Mouse (Mus musculus): ENCODE data around the gene Arhgef6.

Arhgef6 gene

DNA sequence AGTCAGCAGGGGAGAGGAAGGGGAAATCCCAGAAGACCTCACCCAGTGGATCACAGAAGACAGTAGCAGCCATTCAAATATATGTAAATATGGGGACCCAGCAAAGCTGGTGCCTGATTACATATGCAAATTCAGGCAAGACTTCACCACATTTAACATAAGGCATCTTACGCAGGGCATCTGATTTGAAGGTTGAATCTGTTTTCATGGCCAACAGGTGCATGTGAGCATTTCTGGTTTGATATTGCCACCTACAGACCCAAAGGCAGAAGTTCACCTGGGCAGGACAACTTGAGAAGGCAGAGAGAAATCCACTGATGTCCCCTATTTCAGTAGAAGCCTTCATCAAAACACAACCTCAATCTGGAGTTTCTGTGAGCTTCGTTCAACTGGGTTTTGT lies 77.8 kb downstream of the Arhgef6 start:
- H3K27me3 ChIP-seq (ENCODE audit: control insufficient read depth, insufficient read depth, low read length, poor library complexity, severe bottlenecking): no peaks in the 10 kb centered on the region
- H3K36me3 ChIP-seq (ENCODE audit: control insufficient read depth, insufficient read depth, low read length, poor library complexity, severe bottlenecking): no peaks in the 10 kb centered on the region
- peak; percentile 62 for DNase-seq (ENCODE audit: low read depth, low spot score)

DNA sequence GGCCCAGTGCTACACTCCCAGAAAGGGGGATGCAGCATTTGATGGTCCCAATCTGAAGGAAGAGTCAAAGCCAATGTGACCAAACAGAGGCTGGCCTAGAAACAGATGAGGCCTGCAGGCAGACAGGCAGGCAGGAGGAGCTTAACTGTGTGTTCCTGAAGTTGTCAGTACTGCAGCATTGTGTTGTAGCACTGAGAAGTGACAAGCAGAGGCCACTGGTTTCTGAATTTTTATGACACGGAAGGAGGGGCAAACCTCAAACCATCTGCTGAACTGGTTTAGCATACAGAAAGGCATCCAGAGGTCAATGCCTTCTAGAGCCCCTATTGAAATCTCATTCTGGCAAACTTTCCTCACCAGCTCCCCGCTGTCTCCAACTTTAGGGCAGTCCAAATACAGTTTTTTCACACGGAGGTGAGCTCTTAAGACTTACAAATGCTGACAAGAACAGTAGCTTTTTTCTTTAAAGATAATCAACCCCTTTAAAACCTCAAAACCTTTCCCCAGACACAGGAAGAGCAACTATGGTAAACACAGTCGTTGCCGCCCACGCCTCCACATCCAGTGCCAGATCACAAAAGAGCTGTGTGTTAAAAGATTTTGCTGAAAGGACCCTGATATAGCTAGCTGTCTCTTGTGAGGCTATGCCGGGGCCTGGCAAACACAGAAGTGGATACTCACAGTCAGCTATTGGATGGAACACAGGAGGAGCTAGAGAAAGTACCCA lies 85.0 kb downstream of the Arhgef6 start:
- DNase-seq (ENCODE audit: low read depth, low spot score): no peak

DNA sequence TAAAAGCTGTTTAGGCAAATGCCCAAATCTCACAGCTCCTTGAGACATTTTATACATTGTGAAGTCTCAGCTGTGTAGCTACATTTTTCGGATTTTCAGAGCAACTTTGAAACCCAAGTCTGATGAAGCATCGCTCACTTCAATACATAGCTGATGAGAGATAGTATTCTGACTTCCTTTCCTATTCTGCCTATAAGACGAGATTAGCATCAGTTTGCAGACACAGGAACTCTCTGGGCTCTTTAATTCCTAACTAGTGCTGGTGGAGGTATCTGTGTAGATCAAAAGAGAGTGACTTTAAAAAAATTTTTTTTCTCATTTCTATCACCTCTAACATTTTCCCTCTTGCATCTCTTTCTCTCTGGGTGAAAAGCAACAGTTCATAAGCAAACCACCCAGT lies 100.0 kb downstream of the Arhgef6 start:
- Histone ChIP-seq H3K36me3 (ENCODE audit: control insufficient read depth, insufficient read depth, low read length, poor library complexity, severe bottlenecking) (peaks cover 3% of the 10 kb centered on the region; the same call in 1 of the 2 replicates), H3K27me3 (ENCODE audit: control insufficient read depth, insufficient read depth, low read length, poor library complexity, severe bottlenecking) (no peaks in the 10 kb centered on the region)
- no peak for DNase-seq (ENCODE audit: low read depth, low spot score)

More for the DNA sequence above, 85.0 kb downstream of the Arhgef6 start:
- Histone ChIP-seq H3K27me3 (ENCODE audit: control insufficient read depth, insufficient read depth, low read length, poor library complexity, severe bottlenecking) (no peaks in the 10 kb centered on the region), H3K36me3 (ENCODE audit: control insufficient read depth, insufficient read depth, low read length, poor library complexity, severe bottlenecking) (peaks cover 2% of the 10 kb centered on the region; the same call in 1 of the 2 replicates)

DNA sequence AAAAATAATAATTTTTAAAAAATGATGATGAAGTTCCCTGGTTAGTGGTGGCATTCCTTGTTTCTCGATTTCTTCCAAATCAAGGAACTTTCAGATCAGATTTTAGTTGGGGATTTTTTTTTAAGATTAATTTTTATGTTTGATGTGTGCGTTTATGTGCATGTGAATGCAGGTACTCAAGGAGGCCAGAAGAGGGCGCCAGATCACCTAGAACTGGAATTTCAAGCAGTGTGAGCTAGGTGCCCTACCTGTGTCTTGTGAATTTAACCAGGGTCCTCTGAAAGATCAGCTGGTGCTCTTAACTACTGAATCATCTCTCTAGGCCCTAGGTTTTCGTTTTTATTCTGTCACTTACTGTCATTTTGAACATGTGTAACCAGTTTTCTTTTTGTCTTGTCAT lies 102.5 kb downstream of the Arhgef6 start:
- Histone ChIP-seq H3K27me3 (ENCODE audit: control insufficient read depth, insufficient read depth, low read length, poor library complexity, severe bottlenecking) (no peaks in the 10 kb centered on the region), H3K36me3 (ENCODE audit: control insufficient read depth, insufficient read depth, low read length, poor library complexity, severe bottlenecking) (peaks cover 5% of the 10 kb centered on the region; the same call in 1 of the 2 replicates)
- DNase-seq (ENCODE audit: low read depth, low spot score): peak; percentile 22

DNA sequence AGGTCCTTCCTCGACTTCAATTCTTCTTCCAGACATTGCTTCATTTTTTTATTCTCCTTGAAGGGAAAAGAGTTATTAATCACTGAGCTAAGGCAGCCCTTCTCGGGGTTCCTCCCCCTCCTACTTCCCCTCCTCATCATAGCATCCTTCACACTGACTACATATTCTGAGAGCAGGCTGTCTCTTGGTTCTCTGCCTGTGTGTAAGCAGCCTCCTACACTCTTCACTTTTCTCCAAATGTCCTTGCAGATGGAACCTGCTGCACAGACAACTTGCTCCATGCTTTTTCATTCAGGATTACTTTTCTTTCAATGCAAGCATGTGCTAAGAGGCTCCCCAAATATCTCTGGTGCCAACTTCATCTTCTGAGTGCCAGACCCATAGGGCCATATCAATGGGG lies 104.9 kb downstream of the Arhgef6 start:
- DNase-seq (ENCODE audit: low read depth, low spot score): no peak
- H3K27me3 ChIP-seq (ENCODE audit: control insufficient read depth, insufficient read depth, low read length, poor library complexity, severe bottlenecking): no peaks in the 10 kb centered on the region
- peaks cover 5% of the 10 kb centered on the region; the same call in 1 of the 2 replicates for H3K36me3 ChIP-seq (ENCODE audit: control insufficient read depth, insufficient read depth, low read length, poor library complexity, severe bottlenecking)

DNA sequence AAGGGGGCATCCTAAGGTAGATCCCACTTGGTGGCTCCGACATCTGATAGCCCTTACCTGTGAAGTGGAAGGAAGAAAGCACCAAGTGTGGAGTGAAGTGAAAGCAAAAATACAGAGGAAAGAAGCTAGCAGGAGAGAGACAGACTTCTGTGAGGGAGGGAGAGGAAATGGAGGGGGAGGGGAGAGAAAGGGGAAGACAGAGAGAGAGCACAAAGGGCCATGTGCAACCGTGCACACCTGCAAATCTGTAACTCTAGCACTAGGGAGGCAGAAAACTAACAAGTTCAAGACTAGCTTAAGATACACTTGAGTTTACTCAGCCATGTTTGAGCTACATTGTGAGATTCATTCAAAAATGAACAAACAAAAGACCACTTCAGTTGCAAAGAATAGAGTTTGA lies 110.4 kb downstream of the Arhgef6 start:
- DNase-seq (ENCODE audit: low read depth, low spot score): peak; percentile 48
- peaks cover 3% of the 10 kb centered on the region; the same call in 1 of the 2 replicates for H3K36me3 ChIP-seq (ENCODE audit: control insufficient read depth, insufficient read depth, low read length, poor library complexity, severe bottlenecking)
- H3K27me3 ChIP-seq (ENCODE audit: control insufficient read depth, insufficient read depth, low read length, poor library complexity, severe bottlenecking): no peaks in the 10 kb centered on the region

- Histone ChIP-seq H3K36me3 (ENCODE audit: control insufficient read depth, insufficient read depth, low read length, poor library complexity, severe bottlenecking) (no peaks in the 10 kb centered on the region), H3K27me3 (ENCODE audit: control insufficient read depth, insufficient read depth, low read length, poor library complexity, severe bottlenecking) (no peaks in the 10 kb centered on the region)
- no peak for DNase-seq (ENCODE audit: low read depth, low spot score)
Measured at GRCm38 (mm10) chrX:57223301-57223700, 115.2 kb downstream of the Arhgef6 start.

DNA sequence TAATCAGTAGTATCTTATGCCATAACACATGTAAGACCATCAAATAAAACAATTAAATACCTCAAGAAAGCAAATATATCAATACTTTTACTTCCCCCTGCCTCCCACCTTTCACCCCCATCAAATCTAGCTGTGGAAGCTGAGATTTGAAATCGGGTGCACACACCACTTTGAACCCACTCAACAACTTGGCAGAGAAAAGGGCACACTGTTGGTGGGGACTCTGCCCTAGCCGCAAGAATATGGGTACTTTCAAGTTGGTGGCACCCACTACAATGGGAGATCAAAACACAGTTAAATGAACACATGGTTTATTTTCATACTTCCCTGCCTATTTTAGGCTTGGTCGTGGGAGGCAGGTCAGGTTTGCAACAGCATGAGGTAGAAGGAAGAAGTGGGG lies 116.6 kb downstream of the Arhgef6 start:
- Histone ChIP-seq H3K36me3 (ENCODE audit: control insufficient read depth, insufficient read depth, low read length, poor library complexity, severe bottlenecking) (no peaks in the 10 kb centered on the region), H3K27me3 (ENCODE audit: control insufficient read depth, insufficient read depth, low read length, poor library complexity, severe bottlenecking) (no peaks in the 10 kb centered on the region)
- no peak for DNase-seq (ENCODE audit: low read depth, low spot score)

GRCm38 (mm10) chrX:57219563-57219962 lies 119.0 kb downstream of the Arhgef6 start:
- no peak for DNase-seq (ENCODE audit: low read depth, low spot score)
- Histone ChIP-seq H3K27me3 (ENCODE audit: control insufficient read depth, insufficient read depth, low read length, poor library complexity, severe bottlenecking) (no peaks in the 10 kb centered on the region), H3K36me3 (ENCODE audit: control insufficient read depth, insufficient read depth, low read length, poor library complexity, severe bottlenecking) (no peaks in the 10 kb centered on the region)

DNA sequence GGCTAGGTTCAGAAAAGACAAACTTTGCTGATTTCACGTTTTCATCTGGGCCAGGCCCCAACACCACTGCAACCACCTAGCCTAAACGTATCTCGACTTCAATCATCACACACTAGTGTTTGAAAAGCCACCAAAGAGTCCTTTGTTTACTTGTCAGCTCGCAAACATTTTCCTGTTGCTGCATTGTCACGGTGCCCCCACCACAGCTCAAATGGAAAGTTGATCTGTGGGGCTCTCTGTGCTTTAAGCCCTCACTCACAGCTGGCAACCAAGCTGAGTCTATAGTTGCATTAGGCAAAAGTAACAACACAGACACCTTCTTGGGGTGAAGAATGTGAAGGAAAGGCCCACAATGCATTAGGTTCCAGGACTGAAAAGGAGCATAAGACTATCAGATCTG lies 122.3 kb downstream of the Arhgef6 start:
- DNase-seq (ENCODE audit: low read depth, low spot score): no peak

GRCm38 (mm10) chrX:57215495-57215894 lies 123.0 kb downstream of the Arhgef6 start:
- no peak for DNase-seq (ENCODE audit: low read depth, low spot score)
- Histone ChIP-seq H3K27me3 (ENCODE audit: control insufficient read depth, insufficient read depth, low read length, poor library complexity, severe bottlenecking) (no peaks in the 10 kb centered on the region), H3K36me3 (ENCODE audit: control insufficient read depth, insufficient read depth, low read length, poor library complexity, severe bottlenecking) (no peaks in the 10 kb centered on the region)

More for the DNA sequence above, 122.3 kb downstream of the Arhgef6 start:
- Histone ChIP-seq H3K36me3 (ENCODE audit: control insufficient read depth, insufficient read depth, low read length, poor library complexity, severe bottlenecking) (no peaks in the 10 kb centered on the region), H3K27me3 (ENCODE audit: control insufficient read depth, insufficient read depth, low read length, poor library complexity, severe bottlenecking) (no peaks in the 10 kb centered on the region)

GRCm38 (mm10) chrX:57212862-57213261 lies 125.7 kb downstream of the Arhgef6 start:
- Histone ChIP-seq H3K27me3 (ENCODE audit: control insufficient read depth, insufficient read depth, low read length, poor library complexity, severe bottlenecking) (no peaks in the 10 kb centered on the region), H3K36me3 (ENCODE audit: control insufficient read depth, insufficient read depth, low read length, poor library complexity, severe bottlenecking) (no peaks in the 10 kb centered on the region)
- DNase-seq (ENCODE audit: low read depth, low spot score): no peak

DNA sequence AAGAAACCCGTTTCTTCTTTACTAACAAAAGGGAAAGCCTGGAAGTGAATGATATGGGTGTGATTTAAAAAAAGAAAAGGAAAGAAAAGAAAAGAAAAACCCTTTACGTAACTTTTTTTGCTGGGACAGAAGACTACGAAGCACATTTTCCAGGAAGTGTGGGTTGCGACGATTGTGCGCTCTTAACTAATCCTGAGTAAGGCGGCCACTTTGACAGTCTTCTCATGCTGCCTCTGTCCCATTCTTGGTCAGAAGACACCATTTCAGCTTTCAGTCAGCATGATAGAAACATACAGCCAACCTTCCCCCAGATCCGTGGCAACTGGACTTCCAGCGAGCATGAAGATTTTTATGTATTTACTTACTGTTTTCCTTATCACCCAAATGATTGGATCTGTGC lies 126.7 kb downstream of the Arhgef6 start, which contains the start of gene Cd40lg:
Gene Cd40lg (plus strand): TSS at position 268 of the 400 bp plus-strand sequence.
- no peak for DNase-seq (ENCODE audit: low read depth, low spot score)
- no peaks in the 10 kb centered on the region for H3K36me3 ChIP-seq (ENCODE audit: control insufficient read depth, insufficient read depth, low read length, poor library complexity, severe bottlenecking)
- no peaks in the 10 kb centered on the region for H3K27me3 ChIP-seq (ENCODE audit: control insufficient read depth, insufficient read depth, low read length, poor library complexity, severe bottlenecking)

GRCm38 (mm10) chrX:57210591-57210990 lies 127.9 kb downstream of the Arhgef6 start:
- Histone ChIP-seq H3K36me3 (ENCODE audit: control insufficient read depth, insufficient read depth, low read length, poor library complexity, severe bottlenecking) (no peaks in the 10 kb centered on the region), H3K27me3 (ENCODE audit: control insufficient read depth, insufficient read depth, low read length, poor library complexity, severe bottlenecking) (no peaks in the 10 kb centered on the region)
- no peak for DNase-seq (ENCODE audit: low read depth, low spot score)

DNA sequence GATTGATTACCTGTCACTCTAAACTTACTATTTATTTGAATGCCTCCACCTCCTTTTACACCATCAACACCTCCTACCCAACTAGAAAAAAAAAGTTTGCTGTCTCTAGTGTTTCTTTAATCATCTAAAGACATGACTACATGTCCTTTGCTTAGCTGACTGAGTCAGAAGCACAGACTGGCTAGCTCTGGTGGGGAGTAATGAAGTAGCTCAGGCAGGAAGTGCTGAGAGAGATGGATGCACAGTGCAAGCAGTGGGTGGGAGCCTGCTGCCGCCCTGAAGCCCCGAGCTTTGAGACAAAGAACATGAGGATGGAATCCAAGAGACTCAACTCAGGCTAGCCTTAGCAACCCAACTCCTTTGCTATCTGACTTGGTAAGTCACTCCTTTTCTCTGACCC lies 138.1 kb downstream of the Arhgef6 start:
- no peak for DNase-seq (ENCODE audit: low read depth, low spot score)
- Histone ChIP-seq H3K27me3 (ENCODE audit: control insufficient read depth, insufficient read depth, low read length, poor library complexity, severe bottlenecking) (no peaks in the 10 kb centered on the region), H3K36me3 (ENCODE audit: control insufficient read depth, insufficient read depth, low read length, poor library complexity, severe bottlenecking) (no peaks in the 10 kb centered on the region)

DNA sequence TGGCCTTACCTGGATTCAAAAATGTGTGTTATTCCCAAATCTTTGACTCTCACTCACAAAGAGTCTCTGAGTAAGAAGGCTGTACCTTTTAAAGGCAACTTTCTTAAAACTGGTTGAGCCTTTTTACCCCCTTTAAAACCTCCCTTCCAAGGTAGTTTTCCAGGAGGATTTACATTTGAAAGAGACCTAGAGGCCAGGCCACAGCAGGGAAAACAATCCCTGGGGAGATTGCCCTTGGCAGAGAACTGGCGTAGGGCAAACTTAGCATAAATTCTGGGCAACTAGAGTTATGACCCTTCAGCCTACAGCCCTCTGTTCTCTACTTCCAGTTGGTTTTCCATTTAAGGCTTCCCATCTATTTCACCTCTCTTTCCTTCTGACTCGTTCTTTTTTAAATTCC lies 140.5 kb downstream of the Arhgef6 start:
- no peak for DNase-seq (ENCODE audit: low read depth, low spot score)
- H3K27me3 ChIP-seq (ENCODE audit: control insufficient read depth, insufficient read depth, low read length, poor library complexity, severe bottlenecking): no peaks in the 10 kb centered on the region

More for the DNA sequence above, 140.5 kb downstream of the Arhgef6 start:
- H3K36me3 ChIP-seq (ENCODE audit: control insufficient read depth, insufficient read depth, low read length, poor library complexity, severe bottlenecking): no peaks in the 10 kb centered on the region

Data from splenic B cell, adult 2 months (primary cell).